Mouse (Mus musculus): ENCODE measurements around the gene Csf1. TPM values are rescaled to one million over a fixed set of nuclear protein-coding genes. Genes with fewer than 3 reads are reported as not detected.

Gene Csf1
- polyA plus RNA-seq, 1 experiment from 2014 or later, result 10.7 TPM

GRCm38 (mm10) chr3:107712081-107712480, 48.2 kb downstream of the Csf1 start:
- no peak overlapping the region for H3K4me3 ChIP-seq (ENCODE audit: low read depth, low read length)
- H3K27me3 ChIP-seq (ENCODE audit: control insufficient read depth, insufficient read depth, low read length), result no peaks in the 10 kb centered on the region
- WGBS (ENCODE audit: insufficient replicate concordance), result 62% methylated on average over 3 of the region's 3 CpGs
- no peak overlapping the region for H3K9ac ChIP-seq (ENCODE audit: low read depth, low read length)
- H3K27ac ChIP-seq (ENCODE audit: low read depth, low read length), result no peak overlapping the region
- no peak for ATAC-seq (replicated peaks; ENCODE audit: insufficient number of reproducible peaks, low FRiP score, low TSS enrichment)
- no peaks in the 10 kb centered on the region for H3K36me3 ChIP-seq (ENCODE audit: control insufficient read depth, insufficient read depth, low read length)
- H3K4me2 ChIP-seq, result no peak overlapping the region
- H3K4me1 ChIP-seq (ENCODE audit: control insufficient read depth, insufficient read depth, low read length), result no peaks in the 10 kb centered on the region
- no peaks in the 10 kb centered on the region for H3K9me3 ChIP-seq (replicated peaks; ENCODE audit: control insufficient read depth, low read length)

GRCm38 (mm10) chr3:107709156-107709555, 51.1 kb downstream of the Csf1 start:
- H3K4me2 ChIP-seq, result no peak overlapping the region
- no peak overlapping the region for H3K4me3 ChIP-seq (ENCODE audit: low read depth, low read length)
- H3K4me1 ChIP-seq (ENCODE audit: control insufficient read depth, insufficient read depth, low read length), result no peaks in the 10 kb centered on the region
- no peak overlapping the region for H3K9ac ChIP-seq (ENCODE audit: low read depth, low read length)
- H3K27ac ChIP-seq (ENCODE audit: low read depth, low read length), result no peak overlapping the region
- no peaks in the 10 kb centered on the region for H3K9me3 ChIP-seq (replicated peaks; ENCODE audit: control insufficient read depth, low read length)
- H3K27me3 ChIP-seq (ENCODE audit: control insufficient read depth, insufficient read depth, low read length), result no peaks in the 10 kb centered on the region
- no peaks in the 10 kb centered on the region for H3K36me3 ChIP-seq (ENCODE audit: control insufficient read depth, insufficient read depth, low read length)
- WGBS (ENCODE audit: insufficient replicate concordance), result 67% methylated on average over 3 of the region's 3 CpGs
- no peak for ATAC-seq (replicated peaks; ENCODE audit: insufficient number of reproducible peaks, low FRiP score, low TSS enrichment)

- Histone ChIP-seq H3K4me3 (ENCODE audit: low read depth, low read length) (no peak overlapping the region), H3K4me1 (ENCODE audit: control insufficient read depth, insufficient read depth, low read length) (no peaks in the 10 kb centered on the region), H3K27ac (ENCODE audit: low read depth, low read length) (no peak overlapping the region), H3K36me3 (ENCODE audit: control insufficient read depth, insufficient read depth, low read length) (no peaks in the 10 kb centered on the region), H3K9me3 (replicated peaks; ENCODE audit: control insufficient read depth, low read length) (no peaks in the 10 kb centered on the region), H3K9ac (ENCODE audit: low read depth, low read length) (no peak overlapping the region), H3K27me3 (ENCODE audit: control insufficient read depth, insufficient read depth, low read length) (no peaks in the 10 kb centered on the region), H3K4me2 (no peak overlapping the region)
- WGBS (ENCODE audit: insufficient replicate concordance), result 75% methylated on average over 4 of the region's 4 CpGs
- ATAC-seq (replicated peaks; ENCODE audit: insufficient number of reproducible peaks, low FRiP score, low TSS enrichment), result no peak
Measured at GRCm38 (mm10) chr3:107707239-107707638, 53.0 kb downstream of the Csf1 start.

GRCm38 (mm10) chr3:107706164-107706563, 54.1 kb downstream of the Csf1 start:
- H3K36me3 ChIP-seq (ENCODE audit: control insufficient read depth, insufficient read depth, low read length), result no peaks in the 10 kb centered on the region
- no peak overlapping the region for H3K9ac ChIP-seq (ENCODE audit: low read depth, low read length)
- no peaks in the 10 kb centered on the region for H3K9me3 ChIP-seq (replicated peaks; ENCODE audit: control insufficient read depth, low read length)
- ATAC-seq (replicated peaks; ENCODE audit: insufficient number of reproducible peaks, low FRiP score, low TSS enrichment), result no peak
- no peak overlapping the region for H3K4me2 ChIP-seq
- H3K4me1 ChIP-seq (ENCODE audit: control insufficient read depth, insufficient read depth, low read length), result no peaks in the 10 kb centered on the region
- WGBS (ENCODE audit: insufficient replicate concordance), result 18% methylated on average over 2 of the region's 2 CpGs
- H3K4me3 ChIP-seq (ENCODE audit: low read depth, low read length), result no peak overlapping the region
- no peak overlapping the region for H3K27ac ChIP-seq (ENCODE audit: low read depth, low read length)
- no peaks in the 10 kb centered on the region for H3K27me3 ChIP-seq (ENCODE audit: control insufficient read depth, insufficient read depth, low read length)

GRCm38 (mm10) chr3:107704371-107704705, 55.9 kb downstream of the Csf1 start:
- Histone ChIP-seq H3K4me1 (ENCODE audit: control insufficient read depth, insufficient read depth, low read length) (no peaks in the 10 kb centered on the region), H3K4me3 (ENCODE audit: low read depth, low read length) (no peak overlapping the region), H3K27ac (ENCODE audit: low read depth, low read length) (no peak overlapping the region), H3K36me3 (ENCODE audit: control insufficient read depth, insufficient read depth, low read length) (no peaks in the 10 kb centered on the region), H3K27me3 (ENCODE audit: control insufficient read depth, insufficient read depth, low read length) (no peaks in the 10 kb centered on the region), H3K9me3 (replicated peaks; ENCODE audit: control insufficient read depth, low read length) (no peaks in the 10 kb centered on the region), H3K9ac (ENCODE audit: low read depth, low read length) (no peak overlapping the region), H3K4me2 (no peak overlapping the region)
- no peak for ATAC-seq (replicated peaks; ENCODE audit: insufficient number of reproducible peaks, low FRiP score, low TSS enrichment)
- WGBS (ENCODE audit: insufficient replicate concordance), result 52% methylated on average over 1 of the region's 1 CpGs

GRCm38 (mm10) chr3:107703675-107704370, 56.4 kb downstream of the Csf1 start:
- 83% methylated on average over 7 of the region's 7 CpGs for WGBS (ENCODE audit: insufficient replicate concordance)
- Histone ChIP-seq H3K36me3 (ENCODE audit: control insufficient read depth, insufficient read depth, low read length) (no peaks in the 10 kb centered on the region), H3K27ac (ENCODE audit: low read depth, low read length) (no peak overlapping the region), H3K27me3 (ENCODE audit: control insufficient read depth, insufficient read depth, low read length) (no peaks in the 10 kb centered on the region), H3K9me3 (replicated peaks; ENCODE audit: control insufficient read depth, low read length) (no peaks in the 10 kb centered on the region), H3K9ac (ENCODE audit: low read depth, low read length) (no peak overlapping the region), H3K4me2 (no peak overlapping the region), H3K4me3 (ENCODE audit: low read depth, low read length) (no peak overlapping the region), H3K4me1 (ENCODE audit: control insufficient read depth, insufficient read depth, low read length) (no peaks in the 10 kb centered on the region)
- ATAC-seq (replicated peaks; ENCODE audit: insufficient number of reproducible peaks, low FRiP score, low TSS enrichment), result no peak

GRCm38 (mm10) chr3:107701767-107702394, 58.4 kb downstream of the Csf1 start:
- 77% methylated on average over 1 of the region's 1 CpGs for WGBS (ENCODE audit: insufficient replicate concordance)
- Histone ChIP-seq H3K4me3 (ENCODE audit: low read depth, low read length) (no peak overlapping the region), H3K27me3 (ENCODE audit: control insufficient read depth, insufficient read depth, low read length) (no peaks in the 10 kb centered on the region), H3K27ac (ENCODE audit: low read depth, low read length) (no peak overlapping the region), H3K36me3 (ENCODE audit: control insufficient read depth, insufficient read depth, low read length) (no peaks in the 10 kb centered on the region), H3K4me1 (ENCODE audit: control insufficient read depth, insufficient read depth, low read length) (0 out of 2 replicates have a peak, but pooled peaks cover 2% of the 10 kb centered on the region), H3K4me2 (no peak overlapping the region), H3K9ac (ENCODE audit: low read depth, low read length) (no peak overlapping the region), H3K9me3 (replicated peaks; ENCODE audit: control insufficient read depth, low read length) (no peaks in the 10 kb centered on the region)
- no peak for ATAC-seq (replicated peaks; ENCODE audit: insufficient number of reproducible peaks, low FRiP score, low TSS enrichment)

- 86% methylated on average over 2 of the region's 2 CpGs for WGBS (ENCODE audit: insufficient replicate concordance)
- Histone ChIP-seq H3K27ac (ENCODE audit: low read depth, low read length) (no peak overlapping the region), H3K4me3 (ENCODE audit: low read depth, low read length) (no peak overlapping the region), H3K27me3 (ENCODE audit: control insufficient read depth, insufficient read depth, low read length) (no peaks in the 10 kb centered on the region), H3K36me3 (ENCODE audit: control insufficient read depth, insufficient read depth, low read length) (no peaks in the 10 kb centered on the region), H3K4me2 (no peak overlapping the region), H3K4me1 (ENCODE audit: control insufficient read depth, insufficient read depth, low read length) (0 out of 2 replicates have a peak, but pooled peaks cover 4% of the 10 kb centered on the region), H3K9me3 (replicated peaks; ENCODE audit: control insufficient read depth, low read length) (no peaks in the 10 kb centered on the region), H3K9ac (ENCODE audit: low read depth, low read length) (no peak overlapping the region)
- no peak for ATAC-seq (replicated peaks; ENCODE audit: insufficient number of reproducible peaks, low FRiP score, low TSS enrichment)
Measured at GRCm38 (mm10) chr3:107700625-107701024, 59.6 kb downstream of the Csf1 start.

- no peak; the same call in 1 of the 2 replicates for ATAC-seq (replicated peaks; ENCODE audit: insufficient number of reproducible peaks, low FRiP score, low TSS enrichment)
- Histone ChIP-seq H3K4me3 (ENCODE audit: low read depth, low read length) (no peak overlapping the region), H3K9me3 (replicated peaks; ENCODE audit: control insufficient read depth, low read length) (no peaks in the 10 kb centered on the region), H3K36me3 (ENCODE audit: control insufficient read depth, insufficient read depth, low read length) (no peaks in the 10 kb centered on the region), H3K27ac (ENCODE audit: low read depth, low read length) (no peak overlapping the region), H3K4me1 (ENCODE audit: control insufficient read depth, insufficient read depth, low read length) (peaks cover 22% of the 10 kb centered on the region), H3K9ac (ENCODE audit: low read depth, low read length) (no peak overlapping the region), H3K27me3 (ENCODE audit: control insufficient read depth, insufficient read depth, low read length) (no peaks in the 10 kb centered on the region), H3K4me2 (peak overlapping the region; percentile 44)
- WGBS (ENCODE audit: insufficient replicate concordance), result 43% methylated on average over 3 of the region's 3 CpGs
Measured at GRCm38 (mm10) chr3:107696910-107697309, 63.4 kb downstream of the Csf1 start.

Measured in heart, embryonic 11.5 days (tissue).